Mouse (Mus musculus) heart, postnatal 0 days (tissue): ENCODE results near the gene Flt1.

ENCODE experiments used
- CTCF ChIP-seq: IDR thresholded peaks from 2 replicates; pipeline ENCODE4 v1.5.1; 2016; ENCODE audit warnings: antibody characterized with exemption, control low read depth, low read depth
- EP300 ChIP-seq: IDR thresholded peaks from 2 replicates; pipeline ENCODE4 v1.6.1; 2016; ENCODE audit warnings: antibody characterized with exemption, low read depth

- TF ChIP-seq CTCF: peak; percentile 98
- no peak for TF ChIP-seq EP300
Observed at GRCm38 (mm10) chr5:147583702-147584298, 142.0 kb downstream of the Flt1 start.
